Mouse (Mus musculus): ENCODE measurements around the gene Gpr83. TPM values are rescaled to one million over a fixed set of nuclear protein-coding genes. Genes with fewer than 3 reads are reported as not detected.

The Gpr83 gene
- polyA plus RNA-seq (2015; fragmentation: Illumina TruSeq; extraction: RNeasy Lipid Tissue Mini Kit (QIAGEN cat#74804); ENCODE audit: low read depth, low replicate concordance): 18.9 TPM

DNA sequence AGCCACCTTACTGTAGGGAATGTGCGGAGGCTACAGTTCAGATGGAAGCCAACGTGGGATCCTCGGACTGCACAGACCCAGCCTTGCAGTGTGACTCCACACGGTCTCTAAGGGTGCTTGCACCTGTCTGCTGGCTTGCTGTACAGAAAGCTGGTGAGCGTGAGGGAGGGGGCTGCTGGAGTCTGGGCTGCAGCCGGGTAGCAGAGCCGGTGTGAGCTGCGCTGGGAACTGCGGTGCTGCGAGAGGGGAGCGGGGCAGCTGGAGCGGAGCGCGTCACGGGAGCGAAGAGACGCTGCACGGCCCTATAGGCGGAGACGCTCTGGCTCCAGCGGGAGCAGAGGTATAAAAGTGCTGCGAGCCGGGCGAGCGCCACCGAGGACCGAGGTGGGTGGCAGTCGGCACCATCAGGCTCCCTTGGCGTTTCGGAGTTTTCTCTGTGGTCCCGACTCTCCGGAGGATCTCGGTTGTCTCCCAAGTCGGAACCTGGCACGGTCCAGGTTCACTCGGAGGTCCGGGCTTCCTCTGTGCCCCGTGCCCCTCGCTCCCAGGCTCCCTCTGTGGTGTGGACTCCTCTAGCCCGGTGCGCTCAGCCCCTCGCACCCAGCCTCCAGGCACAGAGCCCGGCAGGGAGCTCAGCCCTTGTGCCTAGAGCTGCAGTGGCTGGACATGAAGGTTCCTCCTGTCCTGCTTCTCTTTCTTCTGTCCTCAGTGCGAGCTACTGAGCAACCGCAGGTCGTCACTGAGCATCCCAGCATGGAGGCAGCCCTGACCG is at the start of gene Gpr83:
Gene Gpr83 (plus strand): TSS at position 343 of the 772 bp plus-strand sequence.

DNA sequence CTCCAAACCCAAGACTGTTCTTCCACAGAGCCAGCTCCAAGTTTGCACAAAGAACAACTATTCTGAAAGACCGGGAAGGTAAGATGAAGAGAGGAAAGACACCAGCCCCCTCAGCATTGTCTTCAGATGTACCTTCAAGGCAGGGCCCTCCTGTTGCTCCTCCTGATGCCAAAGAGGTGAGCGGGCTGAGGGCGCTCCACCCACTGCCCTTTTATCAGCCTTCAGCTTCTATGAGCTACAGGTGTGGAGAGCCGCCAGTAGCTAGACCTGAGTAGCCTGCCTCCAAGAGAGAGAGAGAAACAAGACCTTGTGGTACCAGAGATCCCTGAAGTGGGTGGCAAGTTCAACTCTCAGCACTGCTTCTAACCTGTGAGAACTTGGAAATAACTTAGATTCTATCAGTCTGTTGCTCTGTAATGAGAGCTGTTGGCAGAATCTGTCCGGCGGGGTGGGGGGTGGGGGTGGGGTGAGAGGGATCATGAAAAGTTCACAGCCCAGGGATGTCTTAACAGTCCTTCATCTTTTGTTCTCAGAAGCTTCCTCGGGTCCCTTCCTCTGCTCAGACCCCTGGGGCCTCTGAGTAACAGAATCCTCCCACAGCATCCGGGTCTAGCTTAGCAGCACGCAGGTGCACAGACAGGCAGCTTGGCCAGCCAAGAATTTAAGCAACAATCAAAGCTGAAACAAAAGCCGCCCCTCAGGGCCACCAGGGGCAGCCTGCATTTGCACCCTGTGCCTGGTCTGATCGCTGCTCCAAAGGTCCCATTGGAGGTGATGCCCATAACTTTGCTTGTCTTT is 43.8 kb downstream of the Gpr83 start, which contains the start of gene Izumo1r:
Gene Izumo1r (minus strand): TSS at position 369 of the 798 bp plus-strand sequence.

Other genes with a start within 250 kb of the Gpr83 start
- 17.9 TPM for gene Amotl1, start 215.2 kb upstream of the Gpr83 start, polyA plus RNA-seq (2015; fragmentation: Illumina TruSeq; extraction: RNeasy Lipid Tissue Mini Kit (QIAGEN cat#74804); ENCODE audit: low read depth, low replicate concordance)
- gene Piwil4, start 119.5 kb upstream of the Gpr83 start, polyA plus RNA-seq (2015; fragmentation: Illumina TruSeq; extraction: RNeasy Lipid Tissue Mini Kit (QIAGEN cat#74804); ENCODE audit: low read depth, low replicate concordance): not detected
- gene Fut4, start 107.8 kb upstream of the Gpr83 start, polyA plus RNA-seq (2015; fragmentation: Illumina TruSeq; extraction: RNeasy Lipid Tissue Mini Kit (QIAGEN cat#74804); ENCODE audit: low read depth, low replicate concordance): 0.34 TPM
- gene 1700012B09Rik, start 89.2 kb upstream of the Gpr83 start, polyA plus RNA-seq (2015; fragmentation: Illumina TruSeq; extraction: RNeasy Lipid Tissue Mini Kit (QIAGEN cat#74804); ENCODE audit: low read depth, low replicate concordance): 3.5 TPM
- 8.0 TPM for gene Mre11a, start 75.6 kb upstream of the Gpr83 start, polyA plus RNA-seq (2015; fragmentation: Illumina TruSeq; extraction: RNeasy Lipid Tissue Mini Kit (QIAGEN cat#74804); ENCODE audit: low read depth, low replicate concordance)
- gene Ankrd49, start 75.4 kb upstream of the Gpr83 start, polyA plus RNA-seq (2015; fragmentation: Illumina TruSeq; extraction: RNeasy Lipid Tissue Mini Kit (QIAGEN cat#74804); ENCODE audit: low read depth, low replicate concordance): 18.3 TPM
- not detected for gene Izumo1r, start 43.7 kb downstream of the Gpr83 start, polyA plus RNA-seq (2015; fragmentation: Illumina TruSeq; extraction: RNeasy Lipid Tissue Mini Kit (QIAGEN cat#74804); ENCODE audit: low read depth, low replicate concordance)
- 28.1 TPM for gene Panx1, start 185.3 kb downstream of the Gpr83 start, polyA plus RNA-seq (2015; fragmentation: Illumina TruSeq; extraction: RNeasy Lipid Tissue Mini Kit (QIAGEN cat#74804); ENCODE audit: low read depth, low replicate concordance)